Comparison of ENCODE assay signal across 8 mouse cellular contexts in genomic region chr6:122742228-122742899, GRCm38 (mm10). TPM values are rescaled to one million over a fixed set of nuclear protein-coding genes. Genes with fewer than 3 reads are reported as not detected.
DNase-seq lines count a peak whose midpoint lies in the region; ATAC-seq and TF ChIP-seq lines count a peak whose summit lies in the region.

No protein-coding gene starts in this region.

- H3K36me3 ChIP-seq in heart, embryonic 15.5 days: no peaks in the 10 kb centered on the region
- no peaks in the 10 kb centered on the region for H3K36me3 ChIP-seq in lung, embryonic 14.5 days (ENCODE audit: insufficient read depth)

- peaks cover 5% of the 10 kb centered on the region for H3K4me1 ChIP-seq in cortical plate, adult 2 months (ENCODE audit: control insufficient read depth, insufficient read depth, low read length)
- peaks cover 12% of the 10 kb centered on the region for H3K4me1 ChIP-seq in heart, embryonic 15.5 days (replicated peaks)
- H3K4me1 ChIP-seq in lung, embryonic 14.5 days (ENCODE audit: insufficient read depth): no peaks in the 10 kb centered on the region

- no peaks in the 10 kb centered on the region for H3K9me3 ChIP-seq in heart, embryonic 15.5 days (replicated peaks)
- H3K9me3 ChIP-seq in lung, embryonic 14.5 days (ENCODE audit: low read depth, low read length): no peaks in the 10 kb centered on the region

- DNase-seq in spleen, adult 12 weeks (ENCODE audit: low spot score): peak; percentile 15
- no peak for DNase-seq in spleen, postnatal 14 days (ENCODE audit: low spot score in 2 of 2)
- peak; percentile 56 to 65 for DNase-seq in layer of hippocampus, adult 2 months (ENCODE audit: low spot score in 2 of 2)
- DNase-seq in lung, embryonic 14.5 days: peak; percentile 74
- DNase-seq in ovary, postnatal 14 days (ENCODE audit: low spot score): no peak

- peak; percentile 52; the same call in 1 of the 2 replicates for ATAC-seq in heart, embryonic 15.5 days (replicated peaks; ENCODE audit: insufficient number of reproducible peaks, insufficient read depth, low FRiP score, low read depth)
- ATAC-seq in lung, embryonic 14.5 days (ENCODE audit: insufficient read depth): peak; percentile 38; the same call in 1 of the 2 replicates
- ATAC-seq in neutrophil, adult 5-6 weeks (ENCODE audit: extremely low read depth, insufficient number of reproducible peaks, low FRiP score, poor library complexity, severe bottlenecking): peak; percentile 90

- peaks cover 20% of the 10 kb centered on the region for H3K27me3 ChIP-seq in heart, embryonic 15.5 days
- H3K27me3 ChIP-seq in lung, embryonic 14.5 days (ENCODE audit: insufficient read depth, low read length): peaks cover 3% of the 10 kb centered on the region; the same call in 1 of the 2 replicates

- TF ChIP-seq CTCF in cortical plate, adult 2 months (IDR thresholded peaks at IDR 0.05; ENCODE audit: extremely low read depth, insufficient read depth, low read length): no peak
- no peak for TF ChIP-seq CTCF in layer of hippocampus, adult 2 months (conservative IDR thresholded peaks at IDR 0.05)
- TF ChIP-seq CTCF in lung, embryonic 14.5 days (IDR thresholded peaks at IDR 0.05; ENCODE audit: low read depth): no peak

- WGBS in heart, embryonic 15.5 days: 2% methylated on average over 23 of the region's 23 CpGs
- WGBS in lung, embryonic 14.5 days: under 1% methylated on average over 23 of the region's 23 CpGs

- TF ChIP-seq POLR2A in cortical plate, adult 2 months (IDR thresholded peaks at IDR 0.05; ENCODE audit: extremely low read depth, insufficient read depth, low read length): peak; percentile 94

- H3K4me2 ChIP-seq in heart, embryonic 15.5 days: peak overlapping the region; percentile 88
- H3K4me2 ChIP-seq in lung, embryonic 14.5 days: peak overlapping the region; percentile 79

- H3K4me3 ChIP-seq in cortical plate, adult 2 months (ENCODE audit: insufficient read depth, low read length): peak overlapping the region; percentile 88
- peak overlapping the region; percentile 59 for H3K4me3 ChIP-seq in heart, embryonic 15.5 days
- H3K4me3 ChIP-seq in layer of hippocampus, adult 2 months: peak overlapping the region; percentile 79
- H3K4me3 ChIP-seq in lung, embryonic 14.5 days (ENCODE audit: low read depth, low read length): peak overlapping the region; percentile 44

- peak overlapping the region; percentile 49 for H3K9ac ChIP-seq in heart, embryonic 15.5 days
- peak overlapping the region; percentile 37 for H3K9ac ChIP-seq in lung, embryonic 14.5 days

- H3K27ac ChIP-seq in cortical plate, adult 2 months (ENCODE audit: insufficient read depth, low read length): peak overlapping the region; percentile 24
- H3K27ac ChIP-seq in heart, embryonic 15.5 days: no peak overlapping the region
- peak overlapping the region; percentile 88 for H3K27ac ChIP-seq in layer of hippocampus, adult 2 months
- no peak overlapping the region for H3K27ac ChIP-seq in lung, embryonic 14.5 days (ENCODE audit: low read depth)

RNA-seq across cellular contexts. Expression of gene Nanog, which starts 35.1 kb away (rescaled TPM):
- polyA plus RNA-seq in cortical plate, adult 2 months (2012; rRNA removed): 0.10 TPM in 1 of 2 replicates, not detected in the other
- 0.56 and 0.79 TPM in 2 replicates for polyA plus RNA-seq in heart, embryonic 15.5 days (2015; fragmentation: Nextera tagmentation; extraction: Ambion mirVana)
- total RNA-seq in layer of hippocampus, adult 2 months (2021): not detected
- polyA plus RNA-seq in lung, embryonic 14.5 days (2014; fragmentation: Nextera tagmentation; extraction: Ambion mirVana): 0.15 and 0.43 TPM in 2 replicates
- total RNA-seq in neutrophil, adult 5-6 weeks (2017): not detected in 2 replicates

RNA-seq across cellular contexts. Expression of gene Slc2a3, which starts 59.1 kb away (rescaled TPM):
- 100 and 101 TPM in 2 replicates for polyA plus RNA-seq in cortical plate, adult 2 months (2012; rRNA removed)
- 8.4 and 12.2 TPM in 2 replicates for polyA plus RNA-seq in heart, embryonic 15.5 days (2015; fragmentation: Nextera tagmentation; extraction: Ambion mirVana)
- total RNA-seq in layer of hippocampus, adult 2 months (2021): 100 to 1,000 TPM; 104 to 109 TPM
- 8.4 and 8.9 TPM in 2 replicates for polyA plus RNA-seq in lung, embryonic 14.5 days (2014; fragmentation: Nextera tagmentation; extraction: Ambion mirVana)
- 315 and 331 TPM in 2 replicates for total RNA-seq in neutrophil, adult 5-6 weeks (2017)

Comparison
In these comparisons a context has a peak if more than half of its experiments do, and no peak if none do; other contexts are left out.
1. DNase-seq: peak in spleen, adult 12 weeks (single experiment), layer of hippocampus, adult 2 months (2 of 2) and lung, embryonic 14.5 days (single experiment); none in spleen, postnatal 14 days (0 of 2) and ovary, postnatal 14 days (single experiment).
2. H3K27ac ChIP-seq: peak in cortical plate, adult 2 months (single experiment) and layer of hippocampus, adult 2 months (single experiment); none in heart, embryonic 15.5 days (single experiment) and lung, embryonic 14.5 days (single experiment).
3. ATAC-seq: peak in every context shown above with its lines; median percentile 90 in neutrophil, adult 5-6 weeks; 52 in heart, embryonic 15.5 days; 38 in lung, embryonic 14.5 days.
4. Peak in every context shown above with its lines, with median percentiles within 50 percentile points of each other: H3K4me3 ChIP-seq.